Mouse (Mus musculus) E14TG2a.4 (cell line): ENCODE results near the gene Relb.

Source experiments
- H3K27me3 ChIP-seq: 2 replicates; pipeline ENCODE4 v1.6.1; 2014; ENCODE audit warnings: low read length, control low read depth; ENCODE audit not compliant: insufficient read depth
- H3K36me3 ChIP-seq: 2 replicates; pipeline ENCODE4 v1.6.1; 2014; ENCODE audit warnings: low read length, control low read depth; ENCODE audit not compliant: insufficient read depth
- H3K4me1 ChIP-seq: replicated peaks from 2 replicates; pipeline ENCODE4 v1.6.1; 2014; ENCODE audit warnings: low read depth, low read length, control low read depth
- H3K4me3 ChIP-seq: replicated peaks from 2 replicates; pipeline ENCODE4 v1.5.1; 2014; ENCODE audit warnings: mild to moderate bottlenecking, low read length
- H3K9me3 ChIP-seq: 2 replicates; pipeline ENCODE4 v1.6.1; 2014; ENCODE audit warnings: low read length, control low read depth
- CTCF ChIP-seq: conservative IDR thresholded peaks from 2 replicates; pipeline ENCODE4 v1.5.1; 2014; ENCODE audit warnings: low read length
- NANOG ChIP-seq: IDR thresholded peaks from 2 replicates; pipeline ENCODE4 v1.6.1; 2014; ENCODE audit warnings: borderline replicate concordance, low read length, mixed read lengths
- POU5F1 ChIP-seq: IDR thresholded peaks from 2 replicates; pipeline ENCODE4 v1.6.1; 2014; ENCODE audit warnings: low read length, borderline replicate concordance

The Relb gene

GRCm38 (mm10) chr7:19579751-19580150 is 49.5 kb downstream of the Relb start:
- Histone ChIP-seq H3K36me3 (peaks cover 67% of the 10 kb centered on the region), H3K4me1 (peaks cover 96% of the 10 kb centered on the region), H3K27me3 (no peaks in the 10 kb centered on the region), H3K4me3 (peak overlapping the region; percentile 91), H3K9me3 (no peaks in the 10 kb centered on the region)
- TF ChIP-seq CTCF (no peak), NANOG (no peak), POU5F1 (no peak)

- Histone ChIP-seq H3K4me3 (peak overlapping the region; percentile 91), H3K4me1 (peaks cover 90% of the 10 kb centered on the region), H3K36me3 (peaks cover 53% of the 10 kb centered on the region), H3K9me3 (no peaks in the 10 kb centered on the region), H3K27me3 (no peaks in the 10 kb centered on the region)
- no peak for TF ChIP-seq CTCF
- no peak for TF ChIP-seq NANOG
- no peak for TF ChIP-seq POU5F1
These were observed 50.8 kb downstream of the Relb start for GRCm38 (mm10) chr7:19578436-19578835.

DNA sequence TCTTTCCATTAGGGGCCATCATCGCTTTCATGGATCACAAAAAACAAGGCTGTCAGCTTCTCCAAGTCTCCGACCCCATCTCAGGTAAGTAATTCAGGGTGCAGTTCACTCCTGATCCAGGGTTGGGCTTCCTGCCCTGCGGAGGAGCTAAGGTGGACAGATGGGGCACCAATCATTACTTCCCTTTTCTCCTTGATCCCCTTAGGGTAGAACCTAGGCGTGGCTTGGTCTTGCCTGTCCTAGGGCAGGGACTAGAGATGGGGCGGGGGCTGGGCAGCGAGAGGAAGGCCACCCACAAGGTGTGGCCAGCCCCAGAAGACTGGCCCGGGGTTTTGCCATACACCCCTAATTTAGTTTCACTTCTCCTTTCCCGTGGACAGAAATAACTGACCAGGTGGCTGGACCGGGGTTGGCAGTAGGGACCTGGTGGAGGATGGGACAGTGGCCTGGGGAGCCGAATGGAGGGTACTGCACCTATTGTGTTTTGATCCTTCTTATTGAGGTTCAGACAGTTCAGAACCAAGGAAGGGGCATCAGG is 51.3 kb downstream of the Relb start:
- no peaks in the 10 kb centered on the region for H3K27me3 ChIP-seq

GRCm38 (mm10) chr7:19577141-19577852 is 51.9 kb downstream of the Relb start, which contains the start of the genes Zfp296 and Gemin7:
TSS of gene Zfp296 (plus strand) at chr7:19577287.
TSS of gene Gemin7 (minus strand) at chr7:19577595.
- Histone ChIP-seq H3K27me3 (no peaks in the 10 kb centered on the region), H3K4me1 (peaks cover 85% of the 10 kb centered on the region), H3K4me3 (peak within 1 kb of the TSS; percentile 91), H3K9me3 (no peaks in the 10 kb centered on the region), H3K36me3 (peaks cover 45% of the 10 kb centered on the region)
- TF ChIP-seq POU5F1 (no peak), CTCF (no peak), NANOG (no peak)

More for the DNA sequence above, 51.3 kb downstream of the Relb start:
- no peak for TF ChIP-seq NANOG
- no peak for TF ChIP-seq POU5F1
- TF ChIP-seq CTCF: no peak
- Histone ChIP-seq H3K4me3 (peak overlapping the region; percentile 91), H3K36me3 (peaks cover 49% of the 10 kb centered on the region), H3K4me1 (peaks cover 86% of the 10 kb centered on the region), H3K9me3 (no peaks in the 10 kb centered on the region)

DNA sequence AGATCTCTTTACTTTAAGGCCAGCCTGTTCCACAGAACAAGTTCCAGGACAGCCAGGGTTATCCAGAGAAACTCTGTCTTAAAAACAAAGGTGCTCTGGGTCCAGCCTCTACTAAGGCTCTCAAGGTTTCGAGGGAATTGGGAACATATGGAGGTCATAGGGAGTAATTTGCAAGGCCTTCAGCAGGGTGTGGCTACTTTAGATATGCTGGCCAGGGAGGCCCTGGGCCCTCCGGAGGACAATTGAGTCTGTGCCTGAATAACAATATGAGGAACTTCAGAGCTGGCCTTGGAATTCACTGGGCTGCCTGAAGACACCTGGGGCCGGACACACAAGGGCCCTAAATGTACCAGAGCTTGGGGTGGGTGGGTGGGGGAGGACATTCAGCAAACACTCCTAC is 53.7 kb downstream of the Relb start:
- Histone ChIP-seq H3K36me3 (peaks cover 38% of the 10 kb centered on the region), H3K27me3 (no peaks in the 10 kb centered on the region), H3K4me1 (peaks cover 85% of the 10 kb centered on the region), H3K9me3 (no peaks in the 10 kb centered on the region), H3K4me3 (0 out of 2 replicates have a peak overlapping the region, but pooled peaks have one; percentile 26)
- TF ChIP-seq POU5F1 (no peak), CTCF (no peak), NANOG (no peak)

GRCm38 (mm10) chr7:19573776-19574140 is 55.5 kb downstream of the Relb start:
- Histone ChIP-seq H3K9me3 (no peaks in the 10 kb centered on the region), H3K27me3 (no peaks in the 10 kb centered on the region), H3K4me1 (peaks cover 85% of the 10 kb centered on the region), H3K36me3 (peaks cover 36% of the 10 kb centered on the region), H3K4me3 (peak overlapping the region; percentile 88)
- TF ChIP-seq CTCF (no peak), POU5F1 (no peak), NANOG (no peak)

DNA sequence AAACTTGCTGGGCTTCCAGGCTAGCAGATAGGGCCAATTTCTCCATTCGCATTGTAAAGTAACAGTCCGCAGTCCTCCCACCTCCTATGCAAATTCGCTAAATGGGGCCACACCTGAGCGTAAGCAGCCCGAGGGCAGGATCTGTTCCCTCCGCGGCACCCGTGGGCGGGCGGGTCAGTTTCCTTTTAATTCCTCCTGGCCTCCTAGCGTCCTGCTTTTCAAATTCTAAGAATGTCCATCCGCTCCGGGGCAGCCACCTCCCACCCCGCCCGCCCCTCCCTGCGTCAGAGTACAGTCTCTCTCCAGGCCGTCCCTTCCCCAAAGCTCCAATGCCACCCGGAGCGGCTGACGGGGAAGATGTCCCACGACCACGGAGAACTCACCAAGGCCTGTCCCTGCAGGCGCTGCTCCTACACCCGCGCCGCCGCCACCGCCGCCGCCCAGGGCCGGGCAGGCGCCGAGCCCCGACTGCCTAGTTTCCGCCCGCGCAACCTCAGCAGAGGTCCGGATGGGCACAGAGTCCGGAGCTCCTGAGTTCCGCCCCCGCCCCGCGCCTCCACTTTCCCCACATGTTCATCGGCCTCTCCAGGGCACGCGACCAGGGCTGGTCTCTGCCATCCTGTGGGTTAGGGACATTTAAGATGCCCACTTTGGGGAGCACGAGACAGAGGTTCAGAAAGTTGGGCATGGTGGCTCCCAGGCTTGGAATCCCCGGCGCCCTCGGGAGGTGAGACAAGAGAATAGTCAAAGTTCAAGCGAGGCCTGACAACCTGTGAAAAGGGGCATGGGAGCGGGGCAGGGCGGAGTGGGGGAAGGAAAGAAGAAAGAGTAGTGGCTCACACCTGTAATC is 56.1 kb downstream of the Relb start:
- no peaks in the 10 kb centered on the region for H3K27me3 ChIP-seq
- H3K36me3 ChIP-seq: peaks cover 34% of the 10 kb centered on the region
- TF ChIP-seq CTCF (no peak), POU5F1 (no peak), NANOG (no peak)
- H3K4me1 ChIP-seq: peaks cover 85% of the 10 kb centered on the region
- peak overlapping the region; percentile 88 for H3K4me3 ChIP-seq
- H3K9me3 ChIP-seq: no peaks in the 10 kb centered on the region

- TF ChIP-seq CTCF (peak; percentile 39), NANOG (no peak)
- Histone ChIP-seq H3K9me3 (no peaks in the 10 kb centered on the region), H3K4me1 (peaks cover 76% of the 10 kb centered on the region), H3K27me3 (no peaks in the 10 kb centered on the region), H3K4me3 (peak overlapping the region; percentile 51), H3K36me3 (peaks cover 53% of the 10 kb centered on the region)
These were observed 59.6 kb downstream of the Relb start for GRCm38 (mm10) chr7:19569647-19570046.
